Mouse (Mus musculus) MEL (cell line): ENCODE data around the gene Dhx35. TPM values are rescaled to one million over a fixed set of nuclear protein-coding genes. Genes with fewer than 3 reads are reported as not detected.

ENCODE experiments used
- DNase-seq: peaks from one replicate; pipeline ENCODE4 v3.0.0; 2011; ENCODE audit warnings: low read depth, low spot score
- H3K27ac ChIP-seq: 2 replicates; pipeline ENCODE4 v1.5.1; 2012; ENCODE audit warnings: low read depth, mild to moderate bottlenecking, control low read depth, low read length, moderate library complexity; ENCODE audit not compliant: control insufficient read depth
- H3K27me3 ChIP-seq, 2 experiments: fragments of 150-350 bp in 1 of 2; sonication (generic) in 1 of 2; 2 replicates each; pipeline ENCODE4 v1.6.1; 2012; ENCODE audit warnings: low read length in 2 of 2, mild to moderate bottlenecking in 2 of 2, improper control_type of control experiment in 1 of 2, moderate library complexity in 1 of 2; ENCODE audit not compliant: insufficient read depth in 2 of 2, control insufficient read depth in 1 of 2
- H3K36me3 ChIP-seq, 2 experiments: 2 replicates each; pipeline ENCODE4 v1.6.1; 2012 to 2014; ENCODE audit warnings: low read length in 2 of 2, improper control_type of control experiment in 1 of 2, inconsistent platforms in 1 of 2, mild to moderate bottlenecking in 1 of 2; ENCODE audit not compliant: insufficient read depth in 2 of 2, control insufficient read depth in 1 of 2
- H3K4me1 ChIP-seq, 2 experiments: fragments of 150-350 bp in 1 of 2; sonication (generic) in 1 of 2; 2 replicates each; pipeline ENCODE4 v1.6.1; 2012; ENCODE audit warnings: low read length in 2 of 2, improper control_type of control experiment in 1 of 2, mild to moderate bottlenecking in 1 of 2; ENCODE audit not compliant: insufficient read depth in 2 of 2, control insufficient read depth in 1 of 2
- H3K4me3 ChIP-seq, 2 experiments: fragments of 150-350 bp in 1 of 2; sonication (generic) in 1 of 2; 2 replicates each; pipeline ENCODE4 v1.5.1; 2012; ENCODE audit warnings: low read depth in 2 of 2, low read length in 2 of 2, mild to moderate bottlenecking in 2 of 2, moderate library complexity in 2 of 2, control low read depth in 1 of 2, improper control_type of control experiment in 1 of 2; ENCODE audit not compliant: control insufficient read depth in 1 of 2, insufficient read depth in 1 of 2
- H3K79me2 ChIP-seq: 2 replicates; pipeline ENCODE4 v1.6.1; 2012; ENCODE audit warnings: mild to moderate bottlenecking, low read length, moderate library complexity; ENCODE audit not compliant: control insufficient read depth, poor library complexity, insufficient read depth
- H3K9ac ChIP-seq: 2 replicates; pipeline ENCODE4 v1.6.1; 2012; ENCODE audit warnings: low read depth, mild to moderate bottlenecking, control low read depth, low read length, moderate library complexity; ENCODE audit not compliant: control insufficient read depth, poor library complexity, severe bottlenecking
- H3K9me3 ChIP-seq: fragments of 150-350 bp; sonication (generic); replicated peaks from 2 replicates; pipeline ENCODE4 v1.6.1; 2012; ENCODE audit warnings: mild to moderate bottlenecking, low read length, improper control_type of control experiment, moderate library complexity; ENCODE audit not compliant: insufficient read depth
- CHD1 ChIP-seq: IDR thresholded peaks from 2 replicates; pipeline ENCODE4 v1.6.1; 2012; ENCODE audit warnings: low read depth, mild to moderate bottlenecking, inconsistent platforms, low read length, improper control_type of control experiment
- CHD2 ChIP-seq: IDR thresholded peaks from 2 replicates; pipeline ENCODE4 v1.6.1; 2011; ENCODE audit warnings: low read length, improper control_type of control experiment
- CTCF ChIP-seq, 3 experiments: IDR thresholded peaks in 2 of 3; conservative IDR thresholded peaks in 1 of 3; 2 replicates each; pipeline ENCODE4 v1.5.1; 2011 to 2012; ENCODE audit warnings: low read length in 3 of 3, low read depth in 2 of 3, mild to moderate bottlenecking in 2 of 3, improper control_type of control experiment in 1 of 3, inconsistent platforms in 1 of 3, mixed read lengths in 1 of 3, moderate library complexity in 1 of 3; ENCODE audit not compliant: control insufficient read depth in 1 of 3, insufficient read depth in 1 of 3, poor library complexity in 1 of 3, severe bottlenecking in 1 of 3
- E2F4 ChIP-seq: IDR thresholded peaks from 2 replicates; pipeline ENCODE4 v1.6.1; 2011; ENCODE audit warnings: low read depth, low read length, improper control_type of control experiment, borderline replicate concordance
- EP300 ChIP-seq, 2 experiments: IDR thresholded peaks; 2 replicates each; pipeline ENCODE4 v1.6.1; 2011; ENCODE audit warnings: improper control_type of control experiment in 2 of 2, low read length in 2 of 2, low read depth in 1 of 2, mild to moderate bottlenecking in 1 of 2
- GABPA ChIP-seq: IDR thresholded peaks from 2 replicates; pipeline ENCODE4 v1.6.1; 2012; ENCODE audit warnings: low read depth, mild to moderate bottlenecking, inconsistent platforms, low read length, improper control_type of control experiment, moderate library complexity
- HCFC1 ChIP-seq: IDR thresholded peaks from 2 replicates; pipeline ENCODE4 v1.6.1; 2012; ENCODE audit warnings: low read depth, mild to moderate bottlenecking, inconsistent platforms, low read length, improper control_type of control experiment, moderate library complexity
- KAT2A ChIP-seq: conservative IDR thresholded peaks from 2 replicates; pipeline ENCODE4 v1.6.1; 2012; ENCODE audit warnings: low read depth, low read length, improper control_type of control experiment, inconsistent platforms
- MAZ ChIP-seq: IDR thresholded peaks from 2 replicates; pipeline ENCODE4 v1.6.1; 2012; ENCODE audit warnings: low read depth, mild to moderate bottlenecking, inconsistent platforms, low read length, improper control_type of control experiment
- MEF2A ChIP-seq: IDR thresholded peaks from 2 replicates; pipeline ENCODE4 v1.6.1; 2014; ENCODE audit warnings: low read depth, mild to moderate bottlenecking, inconsistent platforms, low read length, improper control_type of control experiment; ENCODE audit not compliant: poor library complexity, insufficient replicate concordance, severe bottlenecking; ENCODE audit errors: extremely low read depth
- MYC ChIP-seq: IDR thresholded peaks from 2 replicates; pipeline ENCODE4 v1.6.1; 2011; ENCODE audit warnings: low read depth, mild to moderate bottlenecking, low read length, improper control_type of control experiment, moderate library complexity
- NELFE ChIP-seq: IDR thresholded peaks from 2 replicates; pipeline ENCODE4 v1.6.1; 2011; ENCODE audit warnings: low read depth, low read length, improper control_type of control experiment
- NRF1 ChIP-seq: IDR thresholded peaks from 2 replicates; pipeline ENCODE4 v1.6.1; 2014; ENCODE audit warnings: low read depth, mild to moderate bottlenecking, inconsistent platforms, low read length, improper control_type of control experiment, moderate library complexity; ENCODE audit not compliant: poor library complexity, insufficient read depth, severe bottlenecking
- POLR2A ChIP-seq, 2 experiments: IDR thresholded peaks; 2 replicates each; pipeline ENCODE4 v1.6.1; 2011 to 2012; ENCODE audit warnings: low read length in 2 of 2, mild to moderate bottlenecking in 2 of 2, control low read depth in 1 of 2, improper control_type of control experiment in 1 of 2, low read depth in 1 of 2, moderate library complexity in 1 of 2; ENCODE audit not compliant: control insufficient read depth in 1 of 2, insufficient read depth in 1 of 2, poor library complexity in 1 of 2
- POLR2AphosphoS5 ChIP-seq: IDR thresholded peaks from 2 replicates; pipeline ENCODE4 v1.6.1; 2012; ENCODE audit warnings: low read depth, borderline replicate concordance, mild to moderate bottlenecking, inconsistent platforms, low read length, moderate library complexity, mixed read lengths
- RAD21 ChIP-seq: IDR thresholded peaks from 2 replicates; pipeline ENCODE4 v1.6.1; 2011; ENCODE audit warnings: mild to moderate bottlenecking, low read depth, low read length, improper control_type of control experiment
- SIN3A ChIP-seq: IDR thresholded peaks from 2 replicates; pipeline ENCODE4 v1.6.1; 2012; ENCODE audit warnings: low read length, improper control_type of control experiment, inconsistent platforms
- SMC3 ChIP-seq: IDR thresholded peaks from 2 replicates; pipeline ENCODE4 v1.6.1; 2011; ENCODE audit warnings: low read depth, low read length, improper control_type of control experiment
- TCF12 ChIP-seq: IDR thresholded peaks from 2 replicates; pipeline ENCODE4 v1.6.1; 2014; ENCODE audit warnings: low read depth, mild to moderate bottlenecking, inconsistent platforms, low read length, improper control_type of control experiment, moderate library complexity
- UBTF ChIP-seq: IDR thresholded peaks from 2 replicates; pipeline ENCODE4 v1.6.1; 2012; ENCODE audit warnings: low read depth, mild to moderate bottlenecking, inconsistent platforms, low read length, improper control_type of control experiment, moderate library complexity, borderline replicate concordance; ENCODE audit not compliant: insufficient read depth
- USF1 ChIP-seq: IDR thresholded peaks from 2 replicates; pipeline ENCODE4 v1.6.1; 2014; ENCODE audit warnings: low read depth, mild to moderate bottlenecking, inconsistent platforms, low read length, improper control_type of control experiment, moderate library complexity
- ZC3H11A ChIP-seq: IDR thresholded peaks from 2 replicates; pipeline ENCODE4 v1.6.1; 2012; ENCODE audit warnings: low read depth, mild to moderate bottlenecking, inconsistent platforms, low read length, improper control_type of control experiment
- ZKSCAN1 ChIP-seq: IDR thresholded peaks from 2 replicates; pipeline ENCODE4 v1.6.1; 2012; ENCODE audit warnings: low read depth, mild to moderate bottlenecking, inconsistent platforms, low read length, improper control_type of control experiment, moderate library complexity
- ZNF384 ChIP-seq: IDR thresholded peaks from 2 replicates; pipeline ENCODE4 v1.6.1; 2012; ENCODE audit warnings: low read depth, mild to moderate bottlenecking, inconsistent platforms, low read length, improper control_type of control experiment
- polyA plus RNA-seq, 2 experiments: library from polyadenylated mRNA; stranded (reverse) in 1 of 2; unstranded in 1 of 2; fragments of >175 nt in 1 of 2; fragments of >200 nt in 1 of 2; gene quantifications; 2 replicates each; pipeline versions ENCODE4 v1.2.1 to v1.2.4; 2012; ENCODE audit warnings: low replicate concordance in 2 of 2, low read depth in 1 of 2; ENCODE audit not compliant: insufficient read length in 2 of 2, insufficient read depth in 1 of 2, missing spikeins in 1 of 2
- total RNA-seq: library from RNA; depleted of rRNA; stranded (reverse); fragments of 300-350 nt; gene quantifications from 2 replicates; pipeline ENCODE4 v1.2.3, GENCODE M21; 2012

Dhx35 gene
- total and polyA plus RNA-seq, 3 experiments: 18.5 to 23.6 TPM; not detected in 1

DNA sequence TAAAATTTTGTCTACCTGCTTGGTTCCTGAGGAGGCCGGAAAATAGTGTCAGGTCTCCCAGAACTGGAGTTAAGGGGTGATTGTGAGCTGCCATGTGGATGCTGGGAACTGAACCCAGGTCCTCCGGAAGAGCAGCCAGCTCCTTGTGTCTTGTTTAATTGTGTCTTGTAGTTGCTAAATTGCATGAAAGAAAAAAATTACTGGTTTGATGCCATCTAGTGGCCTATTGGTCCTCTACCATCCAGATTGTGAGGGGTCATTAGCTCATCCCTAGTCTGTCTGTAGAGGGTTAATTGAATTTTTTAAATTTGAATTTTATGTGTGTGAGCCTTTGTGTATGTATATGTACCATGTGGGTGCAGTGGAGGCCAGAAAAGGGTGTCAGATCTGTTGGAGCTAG lies 33.5 kb downstream of the Dhx35 start:
- Histone ChIP-seq H3K36me3 (no peaks in the 10 kb centered on the region), H3K9me3 (no peaks in the 10 kb centered on the region), H3K27me3 (no peaks in the 10 kb centered on the region), H3K4me3 (no peak overlapping the region), H3K4me1 (no peaks in the 10 kb centered on the region), H3K9ac (no peak overlapping the region), H3K79me2 (no peaks in the 10 kb centered on the region), H3K27ac (no peak overlapping the region)
- TF ChIP-seq SMC3 (peak; percentile 27; the same call in 1 of the 2 replicates), CTCF (IDR thresholded peaks at IDR 0.05 in 2 of 3, conservative IDR thresholded peaks at IDR 0.05 in 1 of 3; ENCODE audit: control insufficient read depth in 1 of 3, insufficient read depth in 1 of 3, low read depth in 2 of 3, low read length in 3 of 3, poor library complexity in 1 of 3, severe bottlenecking in 1 of 3) (peak in 1 of 3 experiments; percentile 39; a peak in 3 of 6 replicates), ZKSCAN1 (no peak), SIN3A (no peak), USF1 (no peak), POLR2AphosphoS5 (no peak), POLR2A (IDR thresholded peaks at IDR 0.05; ENCODE audit: control insufficient read depth in 1 of 2, insufficient read depth in 1 of 2, low read depth in 1 of 2, low read length in 2 of 2, poor library complexity in 1 of 2) (no peak), ZC3H11A (no peak), HCFC1 (no peak), MAZ (no peak), RAD21 (no peak; the same call in 1 of the 2 replicates), MEF2A (no peak), ZNF384 (peak; percentile 66)
- DNase-seq: peak; percentile 11

DNA sequence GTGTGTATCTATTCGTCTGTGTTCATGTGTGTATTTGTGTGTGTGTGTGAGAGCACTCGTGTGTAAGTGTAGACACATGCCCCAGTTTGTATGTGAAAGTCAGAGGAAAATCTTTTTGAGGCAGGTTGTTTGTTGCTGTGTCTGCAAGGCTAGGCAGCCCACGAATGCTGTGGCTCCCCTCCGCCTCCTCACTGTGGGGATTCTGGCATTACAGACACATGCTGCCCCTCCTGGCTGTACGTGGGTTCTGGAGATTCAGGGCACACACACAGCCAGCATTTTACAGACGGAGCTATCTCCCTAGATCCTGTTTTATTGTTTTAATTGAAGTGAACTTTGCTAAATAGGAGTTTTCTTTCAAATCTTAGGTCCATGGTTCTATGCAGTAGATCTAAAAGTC lies 35.1 kb downstream of the Dhx35 start:
- no peaks in the 10 kb centered on the region for H3K9me3 ChIP-seq
- no peaks in the 10 kb centered on the region for H3K79me2 ChIP-seq
- no peaks in the 10 kb centered on the region for H3K4me1 ChIP-seq
- no peak for DNase-seq
- H3K9ac ChIP-seq: no peak overlapping the region
- H3K27me3 ChIP-seq: no peaks in the 10 kb centered on the region
- no peak for TF ChIP-seq UBTF
- TF ChIP-seq CHD1: no peak
- no peak for TF ChIP-seq SIN3A
- TF ChIP-seq NRF1: no peak
- TF ChIP-seq NELFE: no peak
- no peak for TF ChIP-seq CHD2
- TF ChIP-seq MEF2A: no peak
- no peak for TF ChIP-seq TCF12
- no peak for TF ChIP-seq MYC
- TF ChIP-seq E2F4: no peak
- TF ChIP-seq POLR2A (IDR thresholded peaks at IDR 0.05; ENCODE audit: control insufficient read depth in 1 of 2, insufficient read depth in 1 of 2, low read depth in 1 of 2, low read length in 2 of 2, poor library complexity in 1 of 2): no peak
- no peak for TF ChIP-seq SMC3
- no peak for TF ChIP-seq ZC3H11A
- TF ChIP-seq KAT2A: no peak
- no peak for TF ChIP-seq EP300 (IDR thresholded peaks at IDR 0.05; ENCODE audit: low read depth in 1 of 2, low read length in 2 of 2)
- TF ChIP-seq RAD21: no peak
- no peak for TF ChIP-seq CTCF (IDR thresholded peaks at IDR 0.05 in 2 of 3, conservative IDR thresholded peaks at IDR 0.05 in 1 of 3; ENCODE audit: control insufficient read depth in 1 of 3, insufficient read depth in 1 of 3, low read depth in 2 of 3, low read length in 3 of 3, poor library complexity in 1 of 3, severe bottlenecking in 1 of 3)
- no peak for TF ChIP-seq GABPA
- no peaks in the 10 kb centered on the region for H3K36me3 ChIP-seq
- H3K27ac ChIP-seq: no peak overlapping the region
- H3K4me3 ChIP-seq: no peak overlapping the region
